Mouse (Mus musculus) erythroid progenitor cell, adult 5-6 weeks (primary cell): ENCODE data around the gene Zbtb16. TPM values are rescaled to one million over a fixed set of nuclear protein-coding genes. Genes with fewer than 3 reads are reported as not detected.

Source experiments
- ATAC-seq: replicated peaks from 2 replicates; pipeline ENCODE4 v1.8.0; 2016; ENCODE audit warnings: moderate number of reproducible peaks, mild to moderate bottlenecking, moderate TSS enrichment, inconsistent platforms; ENCODE audit not compliant: poor library complexity, low FRiP score, severe bottlenecking
- total RNA-seq, 2 experiments: library from RNA; stranded (forward) in 1 of 2; stranded (reverse) in 1 of 2; fragments of 150-400 nt in 1 of 2; fragments of 186-747, 209-891 nt in 1 of 2; gene quantifications; 2 replicates each; pipeline versions ENCODE4 v1.2.3 to v1.2.4; 2015 to 2017; ENCODE audit warnings: low replicate concordance in 2 of 2

Zbtb16 gene
- total RNA-seq, 2 experiments from 2014 or later = under 0.01 to 0.76 TPM

DNA sequence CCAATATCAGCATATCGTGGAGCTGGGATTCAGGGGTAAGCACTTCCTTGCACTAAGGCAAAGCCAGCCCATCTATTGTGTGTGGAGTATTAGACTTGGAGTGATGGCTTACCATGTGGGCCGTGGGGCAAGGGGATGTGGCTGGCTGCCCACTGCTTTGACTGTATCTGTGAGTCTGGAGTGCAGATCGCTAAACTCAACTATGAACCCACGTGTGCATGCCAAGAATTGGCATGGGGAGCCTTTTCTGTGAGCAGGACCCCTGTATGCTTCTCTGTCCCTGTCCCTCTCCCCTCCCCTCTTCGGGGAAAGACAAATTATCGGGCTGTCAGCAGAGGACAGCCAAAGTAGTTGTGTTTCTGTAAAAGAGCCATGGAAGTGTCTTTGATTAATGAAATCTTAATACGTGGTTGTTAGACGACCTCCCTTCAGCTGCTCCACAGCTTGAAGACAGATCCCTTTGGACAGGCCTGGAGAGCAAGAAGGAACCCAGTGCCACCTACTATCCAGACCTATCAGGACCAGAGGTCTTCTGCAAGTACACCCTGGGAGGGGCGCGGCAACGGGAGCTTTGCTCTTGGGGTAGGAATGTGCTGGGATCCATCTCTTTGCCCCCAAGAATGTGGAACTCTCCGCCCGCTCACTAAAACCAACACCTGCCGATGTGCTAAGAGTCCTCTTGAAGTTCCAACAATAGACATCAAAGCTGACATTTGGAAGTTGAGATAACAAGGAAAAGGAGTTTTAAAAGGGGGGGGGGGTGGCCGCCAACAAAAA is 53.5 kb downstream of the Zbtb16 start:
- no peak for ATAC-seq

DNA sequence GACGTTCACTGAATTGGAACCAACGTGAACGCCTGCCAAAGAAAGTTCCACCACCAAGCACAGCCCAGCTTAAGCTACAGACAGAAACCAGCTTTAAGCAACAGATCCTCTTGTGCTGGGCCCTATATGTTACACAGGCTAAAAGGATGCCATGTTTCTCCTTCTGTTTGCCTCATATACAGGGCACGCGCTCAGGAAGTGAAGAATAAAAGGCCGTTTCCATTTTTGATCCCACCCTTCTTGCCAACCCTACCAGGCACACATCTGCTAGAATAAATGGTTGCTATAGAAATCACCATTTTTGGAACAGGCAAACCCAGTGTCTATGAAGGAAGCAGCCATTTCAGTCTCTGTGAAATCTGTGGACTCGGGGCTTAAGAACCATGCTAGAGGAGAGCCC is 59.8 kb downstream of the Zbtb16 start:
- ATAC-seq = no peak

DNA sequence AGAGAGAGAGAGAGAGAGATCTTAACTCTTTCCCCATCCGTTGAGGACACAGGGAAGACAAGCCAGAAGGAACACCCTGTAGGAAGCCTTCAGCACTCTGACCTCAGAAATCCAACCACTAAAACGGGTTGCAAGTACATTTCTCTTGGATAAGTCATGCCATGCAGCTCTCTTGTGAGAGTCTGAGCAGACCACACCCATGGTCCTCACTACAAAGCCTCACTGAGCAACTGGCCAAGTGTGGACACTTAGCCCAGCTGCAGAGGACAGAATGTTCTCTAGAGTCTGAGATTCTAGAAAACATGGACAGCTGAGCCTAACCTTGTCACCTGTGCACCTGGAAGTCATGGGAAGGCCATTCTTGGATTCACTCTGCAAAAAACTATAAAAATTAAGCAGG is 60.5 kb downstream of the Zbtb16 start:
- ATAC-seq = no peak

DNA sequence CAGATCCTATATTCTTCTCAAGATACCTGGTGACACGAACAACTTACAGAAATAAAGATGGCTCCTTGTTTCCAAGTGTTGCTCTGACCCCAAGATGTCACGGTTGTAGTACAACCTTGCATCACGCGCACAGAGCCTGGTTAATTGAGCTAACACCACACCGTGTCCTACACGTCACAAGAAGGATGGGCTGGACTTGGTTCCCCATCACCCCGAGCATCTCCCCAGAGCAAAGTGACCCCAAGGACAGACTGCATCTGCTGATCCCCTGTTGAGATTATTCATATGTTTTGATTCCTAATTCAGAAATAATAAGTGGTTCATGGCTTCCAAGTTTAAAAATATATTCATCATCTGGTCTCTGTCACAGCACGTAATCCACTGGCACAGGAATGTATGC is 62.3 kb downstream of the Zbtb16 start:
- no peak for ATAC-seq

DNA sequence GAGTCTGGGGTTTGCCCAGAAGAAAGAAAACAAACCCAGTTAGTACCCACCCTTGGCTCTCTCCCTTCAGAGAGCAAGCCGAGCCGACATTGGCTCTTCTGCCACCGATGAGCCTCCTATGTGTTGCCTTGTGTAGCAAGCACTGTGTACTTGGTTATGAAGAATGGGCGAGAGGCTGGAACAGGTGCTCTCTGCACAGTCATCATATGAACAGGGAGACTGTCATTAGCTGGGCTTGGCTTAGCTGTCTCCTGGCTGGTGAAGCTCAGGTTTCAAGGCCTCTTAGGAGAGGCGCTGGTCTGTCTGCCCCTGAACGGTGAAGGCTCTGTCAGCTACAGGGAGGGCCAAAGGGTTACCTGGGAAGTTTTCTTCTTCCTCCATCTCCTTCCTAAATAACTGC is 62.9 kb downstream of the Zbtb16 start:
- no peak for ATAC-seq

DNA sequence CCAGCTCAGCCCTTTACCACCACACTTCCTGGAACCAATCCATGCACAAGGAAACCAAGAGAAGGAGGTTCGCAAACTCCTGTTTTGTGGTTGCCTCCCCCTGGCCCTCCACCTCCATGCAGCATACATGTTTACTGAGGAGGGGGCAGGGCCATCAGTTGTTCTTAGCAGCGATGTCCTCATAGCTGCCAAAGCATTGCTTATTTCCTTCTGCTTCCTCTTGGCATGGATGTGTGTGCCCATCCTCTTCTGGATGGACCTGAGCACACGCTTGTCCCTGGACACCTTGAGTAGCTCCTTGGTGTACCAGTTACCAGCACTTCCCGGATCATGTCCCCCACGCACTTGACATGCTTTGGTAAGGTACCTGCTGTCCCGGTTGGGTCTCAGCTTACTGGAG is 64.5 kb downstream of the Zbtb16 start:
- no peak for ATAC-seq

DNA sequence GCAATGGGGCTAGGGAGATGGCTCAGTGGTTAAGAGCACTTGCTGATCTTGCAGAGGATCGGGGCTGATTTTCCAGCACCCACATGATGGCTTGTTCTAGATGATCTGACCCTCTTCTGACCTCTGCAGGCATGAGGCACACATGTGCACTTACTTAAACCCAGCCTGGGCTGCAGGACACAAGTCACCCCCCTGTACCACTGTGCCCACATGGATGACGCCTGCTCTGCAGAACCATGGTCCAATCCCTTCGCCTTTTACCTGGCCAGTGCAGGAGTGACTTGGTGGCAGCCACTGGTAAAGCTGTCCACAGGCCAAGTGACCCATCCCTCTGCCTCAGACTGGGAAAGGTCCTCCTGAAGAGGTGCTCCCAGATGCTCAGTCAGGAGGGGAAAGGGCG is 67.1 kb downstream of the Zbtb16 start:
- no peak for ATAC-seq

DNA sequence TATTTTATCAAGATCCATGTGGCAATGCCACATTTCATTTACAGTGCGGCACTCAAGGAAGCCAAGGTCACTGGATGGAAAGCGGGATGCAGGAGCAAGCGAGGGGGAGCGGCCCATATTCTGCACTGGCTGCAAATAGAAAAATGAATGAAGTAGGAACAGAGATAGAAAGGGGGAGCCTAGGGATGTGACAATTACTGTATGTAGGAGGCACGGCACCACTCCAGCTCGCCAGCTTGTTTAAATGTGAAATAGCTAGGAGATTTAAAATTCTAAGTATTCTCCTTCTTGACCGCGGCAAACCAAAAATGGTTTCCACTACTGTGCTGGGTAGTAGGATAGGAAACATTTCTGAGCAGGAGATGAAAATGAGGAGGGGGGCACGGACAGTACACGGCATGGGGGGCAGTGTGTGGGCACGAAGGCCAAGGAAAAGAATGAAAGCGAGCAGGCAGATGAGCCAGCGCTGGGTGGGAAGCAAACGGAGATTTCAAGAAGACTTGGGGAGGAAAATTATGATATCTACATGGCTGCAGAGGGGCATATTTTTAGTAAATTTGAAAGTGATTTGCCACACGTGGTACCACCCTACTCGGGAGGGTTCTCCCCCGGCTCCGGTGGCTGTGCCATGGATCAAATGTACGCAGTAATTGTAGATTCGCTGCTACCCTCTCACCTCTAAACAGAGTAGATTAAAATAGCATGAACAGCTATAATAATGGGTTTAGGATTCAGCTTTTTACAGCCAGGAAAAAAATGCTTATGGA is 68.2 kb downstream of the Zbtb16 start:
- ATAC-seq = no peak

DNA sequence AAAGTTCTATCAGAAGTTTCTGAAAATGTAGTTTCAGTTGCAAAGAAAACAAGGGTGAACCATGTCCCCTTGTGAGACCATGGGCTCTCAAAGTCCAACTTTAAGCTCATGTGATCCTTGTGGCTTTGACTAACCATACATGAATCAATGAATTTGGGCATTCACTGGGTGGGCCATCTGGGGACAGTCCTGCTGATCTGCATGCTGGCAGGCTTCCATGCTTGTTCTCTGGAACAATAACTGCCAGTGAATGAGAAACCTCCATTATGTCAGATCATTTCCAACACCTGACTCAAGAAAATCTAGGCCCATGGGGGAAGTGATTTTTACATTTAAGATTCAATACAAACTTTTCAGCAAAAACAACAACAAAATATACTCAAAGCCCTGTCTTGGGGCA is 70.1 kb downstream of the Zbtb16 start:
- ATAC-seq = no peak

DNA sequence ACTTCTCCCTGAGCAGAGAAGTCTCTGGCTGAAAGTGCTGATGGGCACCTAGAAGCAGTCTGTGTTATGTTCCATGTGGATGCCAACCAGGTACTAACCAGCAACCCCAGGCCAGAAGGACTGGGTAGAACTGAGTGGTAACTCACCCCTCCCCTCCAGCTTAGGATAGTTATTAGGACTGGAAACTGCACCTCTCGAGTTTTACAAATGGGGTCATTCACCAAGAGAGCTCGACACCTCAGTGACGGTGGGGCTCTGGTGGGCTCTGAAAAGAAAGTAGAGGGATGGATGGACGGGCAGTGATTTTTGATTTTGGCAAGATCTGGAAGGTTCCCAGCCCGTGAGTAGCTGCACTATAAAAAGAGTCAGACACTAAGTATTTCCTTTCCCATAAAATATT is 71.7 kb downstream of the Zbtb16 start:
- ATAC-seq = no peak

DNA sequence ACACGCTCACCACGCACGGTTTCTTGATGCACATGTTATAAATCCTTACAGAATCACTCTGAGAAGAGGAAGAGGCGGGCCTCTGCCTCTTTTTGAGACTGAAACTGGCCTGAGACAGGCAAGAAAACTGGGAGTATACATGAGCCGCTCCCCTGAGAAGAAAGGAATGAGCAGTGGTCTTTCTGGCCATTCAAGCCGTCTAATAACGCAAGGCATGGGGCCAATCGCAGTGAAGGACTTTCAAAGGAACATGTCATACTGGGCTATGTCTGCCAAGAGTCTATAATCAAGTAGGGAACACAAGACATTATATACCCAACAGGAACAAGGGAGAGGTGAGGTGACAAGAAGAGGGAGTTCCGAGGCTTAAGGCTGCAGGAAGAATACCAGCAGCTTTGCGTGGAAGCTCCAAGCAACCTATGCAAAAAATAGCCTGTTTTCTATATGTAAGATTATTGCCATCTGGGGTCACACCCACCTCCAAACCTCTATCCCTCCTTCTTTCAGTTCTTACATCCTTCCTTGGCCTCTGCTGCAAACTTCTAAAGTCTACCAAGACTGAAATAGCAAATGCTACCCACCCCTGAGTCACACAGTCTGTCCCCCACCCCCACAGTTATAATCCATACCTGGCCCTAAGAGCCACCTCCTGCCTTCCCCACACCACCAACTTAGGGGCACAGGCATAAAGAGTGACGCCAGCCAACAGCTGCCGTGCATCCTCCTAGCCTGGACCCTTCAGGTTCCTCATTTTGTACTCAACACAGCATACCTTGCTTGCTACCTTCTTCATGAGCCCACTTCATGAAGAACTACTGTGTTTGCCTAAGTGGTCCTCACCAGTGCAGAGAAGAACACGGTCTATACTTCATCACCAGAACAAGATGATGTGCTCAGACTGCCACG is 74.0 kb downstream of the Zbtb16 start:
- ATAC-seq = no peak

DNA sequence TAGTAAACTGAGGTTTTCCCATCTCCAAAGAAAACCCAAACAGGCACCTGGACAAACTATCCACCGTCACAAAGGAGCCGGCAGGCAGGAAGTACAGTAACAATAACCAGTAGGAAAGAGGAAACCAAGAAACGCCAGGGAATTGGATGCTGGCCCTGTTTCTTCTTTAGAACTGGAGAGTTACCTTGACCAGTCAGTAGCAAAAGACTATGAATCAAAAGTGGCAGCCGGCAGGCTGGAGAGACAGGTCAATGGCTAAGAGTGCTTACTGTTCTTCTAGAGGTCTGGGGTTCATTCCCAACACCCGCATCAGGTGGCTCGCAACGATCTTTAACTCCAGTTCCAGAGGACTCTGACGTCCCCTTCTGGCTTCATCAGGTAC is 74.9 kb downstream of the Zbtb16 start:
- ATAC-seq = no peak

DNA sequence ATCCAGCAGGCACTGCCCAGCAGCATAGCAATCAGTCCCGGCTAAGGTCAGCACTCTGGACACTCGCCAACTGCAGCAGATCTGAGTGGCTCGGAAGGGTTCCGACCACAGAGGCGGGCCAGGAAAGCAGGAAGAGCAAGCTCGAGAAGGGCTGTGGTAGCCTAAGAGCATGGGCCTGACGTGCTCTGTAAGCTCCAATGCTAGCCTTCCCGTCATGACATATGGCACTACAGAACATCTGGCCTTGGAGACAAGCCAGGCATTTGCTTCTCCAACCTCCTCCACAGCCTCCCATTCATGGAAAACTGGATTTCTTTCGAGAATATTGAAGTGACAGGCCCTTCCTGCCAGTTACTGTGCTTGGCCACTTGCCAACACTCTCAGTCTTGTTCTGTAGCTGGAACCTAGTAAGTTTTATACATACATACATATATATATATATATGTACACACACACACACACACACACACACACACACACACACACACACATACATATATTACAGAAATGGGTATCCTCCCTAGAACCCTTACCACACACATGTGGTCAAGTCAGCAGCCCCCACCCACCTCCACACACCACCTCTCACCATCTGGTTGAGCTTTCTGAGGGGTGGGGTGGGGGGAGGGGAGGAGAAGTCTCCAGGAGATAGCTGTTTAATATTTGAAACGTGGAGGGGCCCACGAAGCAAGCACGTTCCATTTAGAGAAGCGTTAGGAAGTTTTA is 75.4 kb downstream of the Zbtb16 start:
- ATAC-seq = no peak

DNA sequence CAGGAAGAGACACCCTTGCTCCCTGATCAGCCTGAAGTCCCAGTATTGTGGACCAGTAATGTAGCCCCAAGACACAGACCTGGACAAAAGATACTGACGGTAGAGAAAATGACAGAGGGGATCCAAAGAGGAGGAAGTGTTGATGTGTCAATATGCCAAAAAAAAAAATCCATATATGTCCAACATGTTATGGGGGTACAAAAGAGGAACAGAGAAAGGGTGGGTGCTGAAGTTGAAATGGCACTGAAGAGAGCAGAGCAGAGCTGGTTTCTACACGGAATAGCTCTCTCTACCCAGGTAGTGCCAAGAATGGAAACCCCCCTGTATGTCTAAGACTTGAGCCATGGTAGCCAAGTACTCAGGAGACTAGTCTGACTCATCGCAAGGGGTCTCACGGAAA is 76.9 kb downstream of the Zbtb16 start:
- ATAC-seq = no peak

DNA sequence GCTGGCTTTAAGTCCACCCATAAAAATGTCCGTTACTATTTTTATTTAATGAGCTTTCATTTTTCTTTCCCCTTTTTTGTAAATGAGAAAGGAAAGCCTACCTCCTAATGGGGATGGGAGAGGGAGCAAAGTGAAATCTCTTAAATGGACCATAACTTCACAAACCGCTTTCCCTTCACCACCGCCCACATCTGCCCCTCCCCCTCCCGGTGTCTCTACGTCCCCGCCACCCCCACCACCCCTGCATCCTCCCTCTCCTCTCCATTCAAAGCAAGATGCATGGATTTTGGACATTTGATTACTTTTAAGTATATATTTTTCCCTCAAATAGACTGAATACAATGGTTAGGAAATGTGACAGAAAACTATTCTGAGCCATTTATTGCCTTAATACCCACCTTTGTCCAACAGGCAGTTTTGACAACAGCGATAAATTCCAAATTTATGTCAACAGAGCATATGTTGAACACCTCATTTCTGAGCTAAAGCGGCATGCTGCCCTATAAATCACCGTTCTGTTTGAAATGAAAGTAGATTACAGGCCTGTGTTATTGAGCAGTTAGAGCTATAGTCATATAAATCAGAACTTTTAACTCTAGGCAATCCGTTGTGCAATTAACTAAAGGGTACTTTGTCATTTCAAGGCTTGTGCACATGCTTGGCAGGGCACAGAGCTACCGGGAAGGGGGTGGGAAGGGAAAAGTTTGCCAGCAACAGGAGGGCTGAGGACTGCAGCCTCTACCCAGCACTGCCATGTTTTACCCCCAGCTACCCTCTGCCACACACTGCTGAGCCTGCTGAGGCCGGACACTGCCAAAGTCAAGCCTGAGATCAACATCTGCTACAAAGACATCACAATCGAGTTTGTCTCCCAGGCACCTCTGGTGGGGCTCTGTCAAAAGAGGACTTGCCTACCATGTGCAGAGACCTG is 78.1 kb downstream of the Zbtb16 start:
- no peak for ATAC-seq

DNA sequence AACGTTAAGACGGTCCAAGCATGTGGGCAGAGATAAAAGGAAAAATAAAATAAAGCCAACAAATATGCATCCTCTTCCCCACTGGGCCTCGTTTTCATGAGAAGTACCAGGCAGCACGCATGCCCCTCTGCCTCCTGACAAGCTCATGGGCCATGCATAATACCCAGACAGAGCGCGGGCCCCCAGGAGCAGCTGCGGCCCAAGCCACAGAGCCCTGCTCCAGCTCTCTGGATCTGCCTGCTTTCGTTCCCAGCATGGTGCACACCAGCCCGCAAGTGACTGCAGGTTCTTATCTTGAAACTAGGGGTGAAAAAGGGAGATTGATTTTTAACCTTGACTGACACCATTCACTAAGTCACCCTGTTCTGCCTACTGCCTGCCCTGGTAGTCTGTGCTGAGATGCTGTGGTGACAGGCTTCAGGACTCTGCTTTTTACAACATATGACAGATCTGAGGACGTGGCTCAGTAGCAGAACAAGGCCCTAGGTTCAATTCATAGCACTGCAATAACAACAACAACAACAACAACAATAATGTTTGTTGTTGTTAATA is 79.7 kb downstream of the Zbtb16 start:
- ATAC-seq = no peak

DNA sequence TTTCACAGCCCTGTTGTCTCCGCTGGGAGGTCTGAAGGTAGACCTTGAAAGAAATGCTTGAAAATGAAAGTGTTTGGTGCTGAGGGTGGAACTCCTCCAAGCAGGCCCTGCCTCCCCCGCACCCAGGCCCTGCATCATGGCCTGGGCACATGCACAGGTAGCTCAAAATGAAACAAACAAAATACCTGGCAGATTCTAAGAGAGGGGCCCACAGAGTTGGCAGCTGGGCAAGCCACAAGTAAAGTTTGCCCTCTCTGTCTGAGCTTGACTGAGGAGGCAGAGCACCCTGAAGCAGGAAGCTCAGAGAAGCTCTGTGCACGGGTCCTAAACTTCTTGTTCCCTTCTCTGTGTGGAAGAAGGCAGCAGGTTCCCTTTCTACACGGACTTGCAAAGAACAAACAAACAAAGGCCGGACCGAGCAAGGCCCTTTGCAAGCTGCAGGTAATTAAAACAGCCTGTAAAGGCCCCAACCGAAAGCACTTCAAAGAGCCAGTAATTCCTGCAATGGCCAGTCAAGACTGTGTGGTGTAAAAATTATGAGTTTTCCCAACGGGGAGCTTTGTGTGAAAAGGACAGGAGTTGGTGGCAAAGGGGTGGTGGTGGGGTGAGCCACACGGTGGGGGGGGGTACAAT is 80.5 kb downstream of the Zbtb16 start:
- ATAC-seq = no peak

DNA sequence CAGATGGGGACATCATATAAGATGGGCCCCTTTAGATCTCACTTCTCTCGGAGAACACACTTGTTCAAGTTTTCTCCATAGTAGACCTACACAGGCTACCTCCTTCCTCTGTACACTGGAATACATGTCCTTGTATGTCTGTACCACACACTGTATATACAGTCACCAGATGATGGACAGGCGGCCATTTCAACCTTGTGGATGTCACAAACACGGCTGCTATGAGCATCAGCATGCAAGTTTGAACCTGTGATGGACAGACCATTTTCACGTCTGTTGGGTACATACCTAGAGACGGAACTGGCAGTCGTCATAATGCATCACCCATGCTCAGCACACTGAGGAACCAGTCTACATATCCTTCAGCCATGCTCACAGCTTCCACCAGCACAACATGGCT is 81.6 kb downstream of the Zbtb16 start:
- ATAC-seq = no peak
